Mouse (Mus musculus): Measurements from ENCODE around the gene Lig1. TPM values are rescaled to one million over a fixed set of nuclear protein-coding genes. Genes with fewer than 3 reads are reported as not detected.

The Lig1 gene
- polyA plus RNA-seq, 1 experiment from 2014 or later: 80.5 TPM

DNA sequence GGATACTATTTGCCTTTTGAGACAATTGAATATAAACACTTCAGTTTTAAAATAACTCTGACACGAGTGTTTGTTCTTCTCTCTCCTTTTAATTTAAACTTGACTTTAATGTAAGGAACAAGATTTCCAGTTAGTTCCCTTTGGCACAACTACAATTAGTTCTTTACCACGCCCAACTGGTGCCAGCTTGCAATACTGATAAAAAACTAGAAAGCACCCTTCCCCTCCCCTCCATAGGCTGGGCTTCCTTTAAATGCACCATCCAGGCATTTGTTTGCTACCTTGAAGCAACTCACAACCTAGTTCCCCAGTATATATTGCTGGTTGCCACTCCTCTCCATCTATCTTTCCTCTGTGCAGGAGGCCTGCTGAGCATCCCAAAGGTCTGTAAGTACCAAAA lies 47.2 kb downstream of the Lig1 start, which contains the start of gene Pla2g4c:
Pla2g4c (plus strand) TSS at position 340 of the 400 bp plus-strand sequence.
- H3K27me3 ChIP-seq (replicated peaks; ENCODE audit: control insufficient read depth, insufficient read depth, low read length): no peaks in the 10 kb centered on the region
- H3K27ac ChIP-seq (replicated peaks; ENCODE audit: low read depth, low read length): no peak within 1 kb of the TSS
- no peak within 1 kb of the TSS for H3K4me2 ChIP-seq (ENCODE audit: low read depth, low read length)
- no peak within 1 kb of the TSS for H3K9ac ChIP-seq (ENCODE audit: low read depth, low read length)
- ATAC-seq (ENCODE audit: low read depth) (no peak), DNase-seq (ENCODE audit: low spot score) (no peak)
- no peak within 1 kb of the TSS for H3K4me3 ChIP-seq (ENCODE audit: low read depth, low read length)
- no peaks in the 10 kb centered on the region for H3K9me3 ChIP-seq (ENCODE audit: control insufficient read depth, low read length)
- H3K36me3 ChIP-seq (ENCODE audit: control insufficient read depth, insufficient read depth, low read length): no peaks in the 10 kb centered on the region
- WGBS: 77% methylated on average over 2 of the region's 2 CpGs
- no peaks in the 10 kb centered on the region for H3K4me1 ChIP-seq (ENCODE audit: control insufficient read depth, insufficient read depth, low read length)

DNA sequence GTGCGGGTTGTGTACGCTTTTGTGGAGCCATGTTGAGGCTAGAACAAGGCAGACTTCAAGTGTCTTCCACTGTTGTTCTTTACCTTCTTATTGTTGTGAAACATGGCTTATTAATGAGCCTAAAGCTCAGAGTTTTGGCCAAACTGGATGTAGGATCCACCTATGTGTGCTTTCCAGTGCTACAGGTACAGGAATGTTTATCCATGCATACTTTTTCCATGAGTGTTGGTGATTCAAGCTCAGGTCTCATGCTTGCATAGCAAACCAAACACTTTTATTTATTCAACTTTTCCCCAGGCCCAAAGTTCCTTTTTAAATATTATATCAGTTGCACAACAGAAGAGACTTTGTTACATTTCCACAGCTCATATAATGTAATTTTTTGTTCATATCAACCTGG lies 53.5 kb downstream of the Lig1 start:
- no peak overlapping the region for H3K4me3 ChIP-seq (ENCODE audit: low read depth, low read length)
- H3K36me3 ChIP-seq (ENCODE audit: control insufficient read depth, insufficient read depth, low read length): no peaks in the 10 kb centered on the region
- no peak overlapping the region for H3K4me2 ChIP-seq (ENCODE audit: low read depth, low read length)
- H3K9ac ChIP-seq (ENCODE audit: low read depth, low read length): no peak overlapping the region
- no peak overlapping the region for H3K27ac ChIP-seq (replicated peaks; ENCODE audit: low read depth, low read length)
- H3K27me3 ChIP-seq (replicated peaks; ENCODE audit: control insufficient read depth, insufficient read depth, low read length): no peaks in the 10 kb centered on the region
- no peaks in the 10 kb centered on the region for H3K4me1 ChIP-seq (ENCODE audit: control insufficient read depth, insufficient read depth, low read length)
- DNase-seq (ENCODE audit: low spot score) (no peak), ATAC-seq (ENCODE audit: low read depth) (no peak)
- H3K9me3 ChIP-seq (ENCODE audit: control insufficient read depth, low read length): no peaks in the 10 kb centered on the region
- 93% methylated on average over 2 of the region's 2 CpGs for WGBS

DNA sequence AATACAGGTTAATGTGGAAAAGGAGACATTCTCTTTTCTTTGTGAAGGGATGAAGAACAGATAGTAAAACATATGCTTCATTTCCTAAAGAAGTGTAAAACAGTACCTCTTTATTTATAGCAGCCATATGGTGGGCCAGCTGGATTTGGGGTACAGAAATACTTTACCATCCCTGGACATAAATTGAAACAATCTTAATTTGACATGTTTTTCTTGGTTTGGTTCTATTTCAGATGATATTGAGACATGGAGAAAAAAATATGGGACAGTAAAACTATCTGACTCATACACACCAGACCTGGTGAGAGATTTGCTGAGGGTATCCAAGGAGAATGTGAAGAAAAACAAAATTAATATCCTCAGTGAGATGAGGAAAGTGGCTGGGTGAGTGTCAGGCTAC lies 78.9 kb downstream of the Lig1 start:
- Histone ChIP-seq H3K36me3 (ENCODE audit: control insufficient read depth, insufficient read depth, low read length) (peaks cover 36% of the 10 kb centered on the region), H3K4me2 (ENCODE audit: low read depth, low read length) (no peak overlapping the region), H3K27ac (replicated peaks; ENCODE audit: low read depth, low read length) (no peak overlapping the region), H3K4me1 (ENCODE audit: control insufficient read depth, insufficient read depth, low read length) (no peaks in the 10 kb centered on the region), H3K9ac (ENCODE audit: low read depth, low read length) (no peak overlapping the region), H3K9me3 (ENCODE audit: control insufficient read depth, low read length) (0 out of 2 replicates have a peak, but pooled peaks cover 8% of the 10 kb centered on the region), H3K27me3 (replicated peaks; ENCODE audit: control insufficient read depth, insufficient read depth, low read length) (no peaks in the 10 kb centered on the region), H3K4me3 (ENCODE audit: low read depth, low read length) (no peak overlapping the region)
- no peak for DNase-seq (ENCODE audit: low spot score)
- ATAC-seq (ENCODE audit: low read depth): no peak

Other genes starting within 250 kb of the Lig1 start
- gene Chmp2a, start 242.5 kb upstream of the Lig1 start, polyA plus RNA-seq (2014; fragmentation: Nextera tagmentation; extraction: Ambion mirVana): 162 and 169 TPM in 2 replicates
- 140 and 147 TPM in 2 replicates for gene Ube2m, start 239.0 kb upstream of the Lig1 start, polyA plus RNA-seq (2014; fragmentation: Nextera tagmentation; extraction: Ambion mirVana)
- gene Mzf1, start 222.5 kb upstream of the Lig1 start, polyA plus RNA-seq (2014; fragmentation: Nextera tagmentation; extraction: Ambion mirVana): 2.9 and 4.1 TPM in 2 replicates
- not detected in 2 replicates for gene Vmn1r85, start 182.1 kb upstream of the Lig1 start, polyA plus RNA-seq (2014; fragmentation: Nextera tagmentation; extraction: Ambion mirVana)
- gene Vmn1r86, start 157.4 kb upstream of the Lig1 start, polyA plus RNA-seq (2014; fragmentation: Nextera tagmentation; extraction: Ambion mirVana): not detected in 2 replicates
- gene Vmn1r87, start 137.1 kb upstream of the Lig1 start, polyA plus RNA-seq (2014; fragmentation: Nextera tagmentation; extraction: Ambion mirVana): not detected in 2 replicates
- gene Vmn1r88, start 117.7 kb upstream of the Lig1 start, polyA plus RNA-seq (2014; fragmentation: Nextera tagmentation; extraction: Ambion mirVana): not detected in 2 replicates
- not detected in 2 replicates for gene Vmn1r89, start 64.3 kb upstream of the Lig1 start, polyA plus RNA-seq (2014; fragmentation: Nextera tagmentation; extraction: Ambion mirVana)
- gene Zswim9, start 1.4 kb downstream of the Lig1 start, polyA plus RNA-seq (2014; fragmentation: Nextera tagmentation; extraction: Ambion mirVana): 3.8 and 4.2 TPM in 2 replicates
- gene Pla2g4c, start 47.4 kb downstream of the Lig1 start, polyA plus RNA-seq (2014; fragmentation: Nextera tagmentation; extraction: Ambion mirVana): 0.97 and 1.1 TPM in 2 replicates
- gene Cabp5, start 120.8 kb downstream of the Lig1 start, polyA plus RNA-seq (2014; fragmentation: Nextera tagmentation; extraction: Ambion mirVana): not detected in 2 replicates
- gene Bsph1, start 173.6 kb downstream of the Lig1 start, polyA plus RNA-seq (2014; fragmentation: Nextera tagmentation; extraction: Ambion mirVana): not detected in 2 replicates